Mouse (Mus musculus) frontal cortex, adult (tissue): Measurements from ENCODE around the gene Cuta.
"Not testable (repeated sequence)": the region's sequence is repeated elsewhere in the genome, so short reads cannot be mapped to it uniquely, and the experiment has no call there.

Experiments
- ATAC-seq: cut with Nextera tagmentation; 2 replicates; pipeline ENCODE4 v1.9.2; 2017; ENCODE audit warnings: mild to moderate bottlenecking, moderate library complexity, mixed read lengths; ENCODE audit not compliant: low TSS enrichment

The Cuta gene

DNA sequence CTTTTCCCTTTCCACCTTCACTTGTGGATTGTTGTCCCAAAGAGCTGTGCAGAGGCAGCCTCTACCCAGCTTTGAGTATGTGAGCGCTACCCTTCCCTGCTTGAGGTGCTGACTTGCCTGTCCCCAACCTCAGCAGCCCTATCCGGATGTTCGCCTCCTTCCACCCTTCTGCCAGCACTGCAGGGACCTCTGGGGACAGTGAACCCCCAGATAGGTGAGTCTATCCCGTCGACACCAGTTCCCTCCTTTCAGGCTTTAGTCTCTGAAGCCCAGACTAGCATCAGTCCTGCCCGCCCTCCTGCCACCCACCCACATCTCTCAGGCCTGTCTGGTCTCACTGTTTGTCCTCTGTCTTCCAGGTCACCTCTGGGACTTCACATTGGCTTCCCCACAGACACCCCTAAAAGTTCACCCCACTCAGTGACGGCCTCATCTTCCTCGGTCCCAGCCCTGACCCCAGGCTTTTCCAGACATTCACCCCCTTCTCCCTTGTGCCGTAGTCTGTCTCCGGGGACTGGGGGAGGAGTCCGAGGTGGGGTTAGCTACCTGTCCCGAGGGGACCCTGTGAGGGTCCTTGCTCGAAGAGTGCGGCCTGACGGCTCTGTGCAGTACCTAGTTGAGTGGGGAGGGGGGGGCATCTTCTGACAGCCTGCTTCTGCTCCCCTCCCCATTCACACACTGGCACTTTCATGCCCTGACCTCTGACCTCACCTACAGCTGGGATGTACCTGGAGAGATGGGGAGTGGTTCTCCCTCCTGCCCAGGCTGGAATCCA is 2.3 kb downstream of the Cuta start:
- ATAC-seq: no peak

DNA sequence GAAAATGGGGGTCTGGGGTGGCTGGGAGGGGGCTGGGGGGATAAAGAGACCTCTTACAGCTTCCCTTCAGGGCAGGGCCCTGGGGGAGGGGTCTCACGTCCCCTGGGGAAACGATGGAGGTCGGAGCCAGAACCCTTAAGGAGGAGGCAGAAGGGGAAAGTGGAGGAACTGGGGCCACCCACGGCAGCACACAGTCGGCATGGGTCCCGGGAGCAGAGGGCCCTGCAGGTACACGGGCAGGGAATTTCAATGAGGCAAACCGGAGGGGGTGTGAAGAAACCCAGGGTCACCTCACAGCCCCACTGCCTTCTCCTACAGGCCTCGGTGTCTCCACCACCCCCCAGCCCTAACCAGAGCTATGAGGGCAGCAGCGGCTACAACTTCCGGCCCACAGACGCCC is 2.9 kb downstream of the Cuta start:
- ATAC-seq: no peak

DNA sequence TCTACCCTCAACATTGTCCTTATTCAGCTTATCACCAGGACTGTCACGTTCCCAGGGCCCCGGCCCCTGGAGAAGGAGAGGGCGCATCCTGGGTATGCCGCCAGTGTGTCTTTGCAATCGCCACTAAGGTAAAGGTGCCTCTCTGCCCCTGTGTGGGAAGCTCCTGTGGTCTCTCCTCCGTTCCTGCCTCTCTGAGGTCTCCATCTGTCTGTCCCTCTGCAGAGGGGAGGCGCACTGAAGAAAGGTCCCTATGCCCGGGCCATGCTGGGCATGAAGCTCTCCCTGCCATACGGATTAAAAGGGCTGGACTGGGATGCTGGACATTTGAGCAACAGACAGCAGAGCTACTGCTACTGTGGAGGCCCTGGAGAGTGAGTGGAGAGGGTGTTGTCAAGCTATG is 4.3 kb downstream of the Cuta start:
- ATAC-seq: no peak

DNA sequence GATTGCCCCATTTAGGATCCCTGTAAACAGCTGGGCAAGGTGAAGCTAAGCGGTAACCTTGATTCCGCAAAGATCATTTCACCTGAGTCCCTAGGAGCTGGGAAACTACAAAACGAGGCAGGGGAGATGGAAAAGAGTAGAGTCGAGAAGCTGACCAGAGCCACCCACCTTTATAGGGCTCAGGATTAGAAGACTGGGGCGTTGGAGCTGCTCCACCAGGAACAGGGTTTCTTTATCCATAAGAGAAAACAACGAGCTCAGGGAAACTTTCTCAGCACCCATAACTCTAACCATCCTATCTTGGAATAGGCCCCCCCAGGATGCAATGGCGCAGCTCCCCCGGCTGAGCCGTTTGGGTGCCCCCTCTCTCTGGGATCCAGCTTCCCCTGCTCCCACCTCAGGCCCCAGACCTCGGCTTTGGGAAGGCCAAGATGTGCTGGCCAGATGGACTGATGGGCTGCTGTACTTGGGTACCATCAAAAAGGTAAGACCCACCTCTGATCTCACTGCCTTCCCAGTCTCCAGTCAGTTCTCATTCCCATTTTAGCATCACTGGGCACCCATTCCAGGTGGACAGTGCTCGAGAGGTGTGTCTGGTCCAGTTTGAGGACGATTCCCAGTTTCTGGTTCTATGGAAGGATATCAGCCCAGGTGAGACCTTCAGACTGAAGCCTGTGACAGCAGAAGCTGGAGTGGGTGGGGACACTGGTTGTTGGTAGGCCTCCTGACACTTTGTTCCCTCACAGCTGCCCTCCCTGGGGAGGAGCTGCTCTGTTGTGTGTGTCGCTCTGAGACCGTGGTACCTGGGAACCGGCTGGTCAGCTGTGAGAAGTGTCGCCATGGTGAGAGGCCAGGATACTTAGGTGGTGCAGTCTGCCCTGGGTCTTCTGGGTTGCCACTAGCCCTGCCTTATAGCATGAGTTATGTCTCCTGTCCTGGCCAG is 5.2 kb downstream of the Cuta start:
- no peak for ATAC-seq

DNA sequence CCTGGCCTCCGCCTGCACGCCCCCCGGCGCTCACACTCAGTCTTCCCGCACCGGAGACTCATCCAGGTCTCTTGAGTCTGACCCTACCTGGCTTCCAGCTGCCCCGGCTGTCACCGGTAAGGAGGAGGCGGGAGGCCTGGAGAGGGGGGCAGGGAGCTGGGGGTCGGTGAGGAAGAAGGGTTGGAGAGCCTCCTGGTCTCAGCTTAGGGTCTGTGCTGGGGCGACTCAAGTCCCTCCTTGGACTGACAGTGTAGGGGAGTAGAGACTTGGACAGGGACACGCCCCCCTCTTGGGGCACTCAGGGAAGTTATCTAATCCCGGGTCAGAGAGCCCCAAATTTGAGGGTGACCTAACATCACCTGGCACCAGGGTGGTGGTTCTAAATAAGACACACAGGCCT is 6.0 kb downstream of the Cuta start:
- no peak for ATAC-seq

DNA sequence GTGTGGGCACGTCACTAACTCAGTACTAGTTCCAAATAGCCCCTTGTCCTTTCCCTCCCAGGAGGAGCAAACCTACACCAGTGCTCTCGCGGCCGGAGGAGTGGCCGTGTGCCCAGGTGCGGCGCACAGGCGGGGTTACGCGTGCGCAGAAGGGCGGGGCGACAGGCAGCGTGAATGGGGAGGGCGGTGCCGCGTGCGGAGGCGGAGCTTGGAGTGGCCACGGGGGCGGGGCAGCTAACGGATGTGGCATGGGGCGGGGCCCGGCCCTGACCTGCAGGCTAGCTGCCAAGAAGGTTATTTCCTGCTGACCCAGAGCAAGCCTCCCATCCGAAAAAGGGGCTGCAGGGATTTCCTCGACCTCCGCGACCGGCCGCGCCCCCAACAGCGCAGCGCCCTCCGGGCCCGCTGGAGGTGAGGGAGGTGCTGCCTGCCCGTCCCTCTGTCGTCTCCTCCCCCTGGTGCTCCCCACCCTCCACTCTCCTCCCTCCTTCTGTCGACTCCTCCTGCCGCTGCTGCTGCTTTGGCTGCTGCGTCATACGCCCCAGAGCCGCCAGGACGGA is 6.5 kb downstream of the Cuta start, which contains the start of gene Phf1:
TSS of gene Phf1 (plus strand) at position 214 of the 560 bp plus-strand sequence.
- peak; percentile 74 for ATAC-seq

DNA sequence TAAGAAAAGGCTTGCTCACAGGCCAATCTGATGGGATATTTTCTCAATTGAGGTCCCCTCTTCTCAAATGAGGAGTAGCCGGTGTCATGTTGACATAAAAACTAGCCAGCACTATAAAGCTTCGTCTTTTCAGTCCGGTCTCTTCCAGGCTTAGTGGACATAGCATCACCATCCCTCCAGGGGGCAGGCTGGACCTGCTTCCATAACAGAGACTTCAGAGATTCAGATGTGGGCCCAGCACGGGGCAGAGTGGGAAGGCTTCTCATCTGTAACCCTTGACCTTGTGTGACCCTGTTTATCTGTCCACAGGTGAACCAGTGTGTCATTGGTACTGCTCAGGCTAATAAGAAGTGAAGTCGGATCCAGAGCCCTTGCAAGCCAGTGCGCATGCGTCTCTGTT is 7.6 kb downstream of the Cuta start:
- ATAC-seq: 0 out of 2 replicates have a peak, but pooled peaks have one; percentile 36

DNA sequence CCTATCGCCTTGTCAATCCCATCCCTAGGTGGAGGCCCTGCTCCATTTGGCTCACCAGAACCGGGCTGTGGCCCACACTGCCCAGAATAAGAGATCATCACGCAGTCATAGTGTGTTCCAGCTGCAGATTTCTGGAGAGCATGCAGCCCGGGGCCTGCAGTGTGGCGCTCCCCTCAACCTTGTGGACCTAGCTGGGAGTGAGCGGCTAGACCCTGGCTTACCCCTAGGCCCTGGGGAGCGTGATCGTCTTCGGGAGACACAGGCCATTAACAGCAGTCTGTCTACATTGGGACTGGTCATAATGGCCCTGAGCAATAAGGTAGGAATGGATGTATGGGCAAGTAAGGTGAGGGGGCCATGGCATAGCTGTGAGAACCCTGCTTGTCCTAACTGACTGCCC is 14.0 kb downstream of the Cuta start:
- not testable (repeated sequence) for ATAC-seq

DNA sequence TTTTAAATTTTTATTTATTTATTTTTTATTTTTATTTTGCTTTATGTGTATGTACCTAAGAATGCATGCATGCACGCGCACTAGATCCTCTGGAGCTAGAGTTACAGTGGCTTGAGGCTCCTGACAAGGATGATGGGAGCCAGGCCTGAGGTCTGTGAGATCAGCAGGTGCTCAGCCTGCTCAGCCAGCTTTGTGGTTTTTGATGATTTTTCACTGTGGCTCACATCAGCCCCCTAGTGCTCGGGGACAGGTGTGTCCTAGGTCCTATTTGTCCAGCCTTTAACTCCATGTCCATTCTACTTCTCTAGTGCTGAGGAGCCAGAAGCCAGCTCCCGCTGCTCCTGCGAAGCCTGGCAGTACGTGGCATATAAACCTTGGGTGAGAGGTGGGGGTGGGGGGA is 17.0 kb downstream of the Cuta start:
- not testable (repeated sequence) for ATAC-seq

DNA sequence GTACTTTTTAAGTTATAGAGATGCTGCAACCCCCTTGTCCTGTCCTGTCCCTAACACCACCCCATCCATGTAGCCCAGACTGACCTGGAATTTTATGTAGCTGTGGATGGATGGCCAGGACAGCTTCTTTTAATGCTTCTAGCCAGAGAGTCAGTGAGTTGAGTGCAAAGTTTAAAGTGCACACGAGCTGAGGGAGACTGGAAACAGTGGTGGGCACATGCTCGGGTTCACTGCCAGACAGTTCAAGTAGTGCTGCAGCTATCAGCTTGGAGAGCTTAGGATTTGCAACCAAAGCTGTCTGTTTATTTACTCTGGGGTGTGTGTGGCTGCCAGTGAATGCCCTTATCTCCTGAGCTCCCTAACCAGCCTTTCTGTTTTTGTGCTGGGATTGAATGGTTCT is 19.9 kb downstream of the Cuta start:
- not testable (repeated sequence) for ATAC-seq

DNA sequence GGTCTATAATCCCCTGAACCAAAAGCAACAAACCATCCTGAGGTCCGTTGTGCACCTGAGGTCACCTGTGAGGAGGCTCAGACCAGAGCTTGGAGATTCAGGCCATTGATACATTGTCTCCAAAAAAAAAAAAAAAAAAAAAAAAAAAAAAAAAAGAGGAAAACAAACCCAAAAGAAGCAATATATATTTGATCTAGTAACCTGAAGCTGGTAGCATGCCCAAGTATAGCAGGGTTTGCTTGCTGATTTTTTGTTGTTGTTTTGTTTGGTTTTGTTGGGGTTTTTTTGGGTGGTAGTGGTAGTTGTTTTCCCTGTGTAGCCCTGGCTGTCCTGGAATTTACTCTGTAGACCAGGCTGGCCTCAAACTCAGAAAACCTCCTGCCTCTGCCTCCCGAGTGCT is 21.0 kb downstream of the Cuta start:
- ATAC-seq: no peak

DNA sequence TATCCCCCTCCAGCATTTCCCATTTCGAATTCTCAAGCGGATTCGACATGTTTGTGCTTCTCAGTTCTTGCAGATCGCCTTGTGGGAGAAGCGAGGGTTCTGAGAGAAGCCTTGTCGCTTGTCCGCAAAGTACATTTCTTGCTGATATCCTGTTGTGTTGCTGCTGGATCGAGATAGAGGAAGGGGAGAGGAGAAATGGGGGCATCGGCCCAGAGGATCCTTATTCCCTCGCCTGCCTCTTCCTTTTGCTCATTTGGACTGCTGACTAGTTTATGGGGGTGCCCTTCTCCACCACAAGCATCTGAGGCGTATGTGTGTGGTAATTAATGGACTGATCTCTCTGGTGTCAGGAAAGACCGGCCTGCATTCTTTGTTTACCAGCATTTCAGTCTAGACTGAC is 21.8 kb downstream of the Cuta start:
- not testable (repeated sequence) for ATAC-seq

DNA sequence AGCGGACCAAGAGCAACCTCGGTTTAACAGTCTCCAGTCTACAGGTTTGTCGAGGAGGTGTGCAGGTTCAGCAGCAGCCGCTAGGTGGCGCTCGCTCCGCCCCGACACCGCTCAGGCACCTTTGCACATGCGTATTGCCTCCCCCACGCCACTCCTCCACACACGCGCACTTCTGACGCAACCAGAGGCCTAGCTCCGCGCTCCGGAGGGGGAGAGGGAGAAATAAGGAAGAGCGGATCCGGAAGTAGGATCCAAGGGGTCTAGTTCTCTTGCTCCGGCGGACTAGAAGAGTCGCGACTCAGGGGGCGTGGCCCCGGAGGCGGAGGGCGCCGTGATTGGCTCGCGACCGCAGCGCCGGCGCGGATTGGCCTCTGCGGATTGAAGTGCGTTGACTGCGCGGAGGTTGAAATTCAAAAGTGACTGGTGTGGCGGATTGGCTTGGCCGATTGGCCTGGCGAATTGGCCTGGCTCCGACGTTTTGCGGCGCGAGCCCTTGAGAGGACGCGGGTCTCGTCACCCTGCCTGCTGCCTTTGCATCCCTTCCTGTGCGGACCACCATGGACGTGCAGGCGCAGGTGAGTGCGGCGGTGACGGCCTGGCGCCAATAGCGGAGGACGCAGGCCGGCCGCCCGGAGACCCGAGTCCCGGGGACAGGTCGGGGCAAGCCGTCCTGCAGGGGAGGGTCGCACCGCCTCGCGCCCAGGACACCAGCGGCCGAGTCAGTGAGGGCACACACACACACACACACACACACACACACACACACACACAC is 22.5 kb downstream of the Cuta start, which contains the start of gene Kifc5b:
TSS of gene Kifc5b (plus strand) at position 381 of the 772 bp plus-strand sequence.
- ATAC-seq: peak; percentile 100

DNA sequence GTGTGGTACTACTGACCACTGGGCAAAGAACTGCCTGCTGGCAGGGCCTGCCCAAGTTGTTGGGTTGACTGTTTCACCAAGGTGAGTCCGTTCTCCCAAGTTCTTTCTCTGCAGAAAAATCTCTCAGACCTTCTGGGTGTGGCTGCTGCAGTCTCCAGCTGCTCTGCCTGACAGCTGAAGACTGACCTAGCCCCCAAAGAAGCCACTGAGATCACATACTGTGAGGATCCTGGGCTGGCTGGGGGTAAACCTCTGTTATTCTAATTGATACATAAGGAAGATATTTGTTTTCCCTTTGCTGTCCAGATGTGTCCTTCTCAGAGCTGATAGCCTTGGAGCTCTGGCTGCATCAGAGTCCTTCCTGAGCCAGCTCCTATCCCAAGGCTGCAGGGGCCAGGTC is 24.1 kb downstream of the Cuta start:
- ATAC-seq: no peak

DNA sequence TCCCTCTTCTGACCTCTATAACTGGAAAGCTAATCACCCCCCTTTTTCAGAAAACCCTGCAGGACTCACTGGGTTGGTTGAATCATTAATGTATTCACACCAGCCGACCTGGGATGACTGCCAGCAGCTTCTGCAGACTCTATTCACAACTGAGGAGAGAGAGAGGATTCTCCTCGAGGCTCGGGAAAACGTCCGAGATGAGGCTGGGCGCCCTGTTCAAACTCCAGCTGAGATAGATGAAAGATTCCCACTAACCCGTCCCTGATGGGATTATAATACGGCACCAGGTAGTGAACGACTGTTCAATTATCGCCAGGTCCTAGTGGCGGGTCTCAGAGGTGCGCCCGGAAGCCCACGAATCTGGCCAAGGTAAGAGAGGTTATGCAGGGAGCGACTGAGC is 31.9 kb downstream of the Cuta start:
- not testable (repeated sequence) for ATAC-seq

DNA sequence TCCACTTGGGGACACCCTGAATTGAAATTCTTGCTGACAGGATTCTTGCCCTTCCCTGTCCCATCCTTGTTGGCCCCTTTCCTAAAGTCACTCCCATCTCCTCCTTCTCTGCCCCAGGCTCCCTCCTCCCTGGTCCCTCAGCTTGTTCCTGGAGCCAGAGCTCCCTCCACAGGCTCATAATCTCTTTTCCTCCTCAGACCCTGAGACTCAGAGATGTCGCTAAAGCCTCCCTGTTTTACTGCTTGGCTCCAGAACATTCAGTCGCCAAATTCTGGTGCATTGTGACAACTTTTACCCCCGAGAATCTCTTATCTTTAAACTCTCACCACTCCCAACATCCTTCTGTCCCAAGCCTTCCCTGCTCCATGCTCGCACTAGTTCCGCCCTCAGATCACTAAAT is 35.0 kb downstream of the Cuta start:
- no peak for ATAC-seq

DNA sequence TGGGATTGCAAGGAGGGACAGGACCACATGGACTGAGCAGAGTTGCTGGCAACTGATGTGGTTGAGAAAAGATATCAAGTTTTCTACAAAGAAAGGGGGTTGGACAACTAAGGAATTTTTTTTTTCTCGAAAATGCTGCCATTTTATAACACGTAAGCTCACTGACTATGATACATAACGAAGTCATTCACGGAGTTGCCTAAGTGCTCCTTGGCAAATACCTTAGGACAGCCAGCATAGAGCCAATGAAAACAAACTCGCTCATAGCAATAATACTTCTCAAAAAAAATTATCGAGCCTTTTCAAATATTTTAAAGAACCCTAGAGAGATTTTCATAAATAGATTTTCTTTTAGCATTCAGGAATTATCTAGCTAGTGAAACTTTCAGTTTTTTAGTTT is 38.5 kb downstream of the Cuta start:
- ATAC-seq: no peak

DNA sequence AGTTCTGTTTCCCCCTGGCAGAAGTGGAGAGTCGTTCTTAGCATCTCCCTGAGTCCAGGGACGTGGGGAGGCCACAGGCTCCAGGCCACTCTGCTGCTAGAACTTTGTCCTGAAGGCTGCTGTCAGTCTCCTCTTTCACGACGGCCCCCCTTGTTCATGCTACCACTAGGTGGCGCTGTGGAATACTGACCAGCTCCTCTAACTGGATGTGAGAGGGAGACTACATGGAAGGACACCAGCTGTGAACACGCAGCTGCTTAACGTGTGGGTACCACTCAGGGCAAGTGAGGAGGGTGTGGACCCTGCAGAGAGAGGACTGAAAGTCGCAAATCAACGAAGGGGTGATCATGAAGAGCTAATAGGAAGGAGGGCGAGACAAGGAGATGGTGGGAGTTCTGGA is 43.8 kb downstream of the Cuta start:
- no peak for ATAC-seq

DNA sequence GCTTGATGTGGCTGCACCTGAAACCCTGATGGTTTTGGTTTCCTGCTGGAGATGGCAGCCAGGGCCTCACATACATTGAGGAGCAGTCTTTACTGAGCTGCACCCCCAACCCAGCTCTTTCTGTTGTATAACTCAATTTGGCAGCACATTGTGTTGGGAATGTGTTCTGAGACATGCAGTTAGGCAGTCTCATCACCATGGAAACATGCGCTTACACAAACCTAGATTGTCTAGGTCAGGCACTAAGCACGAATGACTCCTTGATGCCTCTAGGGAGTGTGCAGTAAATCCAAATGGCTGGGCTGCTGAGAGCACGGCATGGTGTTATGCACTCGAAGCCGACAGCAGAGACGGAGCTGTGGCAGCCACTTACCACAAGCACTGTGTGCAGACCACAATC is 45.0 kb downstream of the Cuta start:
- ATAC-seq: peak; percentile 67

DNA sequence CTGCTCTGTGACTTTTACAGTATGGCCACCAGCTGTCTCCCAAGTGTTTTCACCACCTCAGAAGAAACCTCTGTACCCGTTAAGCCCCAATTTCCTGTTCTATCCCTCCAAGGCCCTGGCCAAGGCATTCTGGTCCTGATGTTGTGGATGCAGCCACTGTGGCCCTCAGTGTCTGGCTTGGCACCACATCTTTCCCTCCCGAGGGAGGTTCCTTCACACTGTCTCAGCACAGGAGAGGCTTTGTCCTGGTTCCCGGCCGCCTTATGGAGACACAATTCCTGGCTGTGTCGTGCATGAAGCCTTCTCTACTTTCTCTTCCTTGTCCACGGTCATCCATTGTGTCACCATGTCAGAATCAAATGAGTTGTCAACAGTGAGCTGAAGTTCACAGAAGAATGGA is 45.9 kb downstream of the Cuta start:
- ATAC-seq: no peak

DNA sequence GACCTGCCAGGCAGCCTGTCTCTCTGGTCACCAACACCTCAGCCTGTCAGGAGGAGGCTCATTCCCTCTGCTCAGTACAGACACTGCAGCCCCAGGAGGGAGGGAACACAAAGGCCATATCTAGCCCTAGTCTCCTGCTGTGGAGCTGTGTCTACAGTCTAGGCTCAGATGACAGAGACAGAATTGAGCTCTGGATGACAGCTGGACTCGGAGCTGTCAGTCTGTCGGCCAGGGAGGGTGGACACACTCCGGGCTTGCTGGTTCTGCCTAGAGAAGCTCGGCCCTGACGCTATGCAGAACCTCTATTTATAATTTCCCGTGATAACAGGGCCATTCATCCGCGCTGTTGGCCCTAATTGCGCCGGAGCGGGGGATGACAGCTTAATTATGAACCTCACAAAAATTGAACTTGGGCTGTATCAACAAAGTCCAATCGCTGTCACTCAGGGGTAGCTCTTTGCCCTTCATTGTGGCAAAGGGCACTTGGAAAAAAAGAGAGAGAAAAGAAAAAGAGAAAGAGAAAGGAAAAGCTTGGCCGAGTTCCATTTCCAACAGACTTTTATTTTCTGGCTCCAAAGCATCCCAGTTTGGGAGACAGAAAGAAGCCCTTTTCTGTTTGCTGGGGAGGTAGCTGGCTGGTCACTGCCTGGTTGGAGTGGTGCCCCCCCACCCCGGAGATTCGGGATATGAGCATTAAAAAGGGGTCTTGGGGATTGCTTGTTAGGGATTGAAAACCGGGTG is 46.6 kb downstream of the Cuta start:
- ATAC-seq: peak; percentile 31; the same call in 1 of the 2 replicates
